ENCODE assay signal across 8 mouse cellular contexts in genomic region chr11:54067318-54067995, GRCm38 (mm10). TPM values are rescaled to one million over a fixed set of nuclear protein-coding genes. Genes with fewer than 3 reads are reported as not detected.
DNase-seq lines count a peak whose midpoint lies in the region; ATAC-seq and TF ChIP-seq lines count a peak whose summit lies in the region.

No protein-coding gene starts in this region.

- H3K9ac ChIP-seq in embryonic facial prominence, embryonic 12.5 days = peak overlapping the region; percentile 85
- H3K9ac ChIP-seq in hindbrain, embryonic 13.5 days = peak overlapping the region; percentile 78; the same call in 1 of the 2 replicates

- peak overlapping the region; percentile 83 for H3K4me2 ChIP-seq in embryonic facial prominence, embryonic 12.5 days (replicated peaks)
- H3K4me2 ChIP-seq in hindbrain, embryonic 13.5 days = peak overlapping the region; percentile 88

- no peaks in the 10 kb centered on the region for H3K27me3 ChIP-seq in embryonic facial prominence, embryonic 12.5 days
- peaks cover 35% of the 10 kb centered on the region for H3K27me3 ChIP-seq in hindbrain, embryonic 13.5 days

- H3K9me3 ChIP-seq in embryonic facial prominence, embryonic 12.5 days = no peaks in the 10 kb centered on the region
- no peaks in the 10 kb centered on the region for H3K9me3 ChIP-seq in hindbrain, embryonic 13.5 days

- DNase-seq in gastrocnemius, adult 2 months = peak; percentile 59
- no peak for DNase-seq in gastrocnemius, adult 8-10 months (ENCODE audit: low spot score in 2 of 2)
- DNase-seq in lung, postnatal 36 days = peak; percentile 52
- no peak for DNase-seq in cerebellum, postnatal 25 days
- DNase-seq in MN1 (ENCODE audit: low spot score) = no peak
- DNase-seq in thymus, postnatal 25 days = no peak

- H3K27ac ChIP-seq in gastrocnemius, adult 2 months = peak overlapping the region; percentile 90
- H3K27ac ChIP-seq in embryonic facial prominence, embryonic 12.5 days = peak overlapping the region; percentile 84
- H3K27ac ChIP-seq in hindbrain, embryonic 13.5 days = no peak overlapping the region

- 12% methylated on average over 12 of the region's 12 CpGs for WGBS in embryonic facial prominence, embryonic 12.5 days
- 28% methylated on average over 12 of the region's 12 CpGs for WGBS in hindbrain, embryonic 13.5 days

- ATAC-seq in embryonic facial prominence, embryonic 12.5 days (ENCODE audit: insufficient number of reproducible peaks, insufficient read depth, low FRiP score, low TSS enrichment) = no peak
- no peak for ATAC-seq in hindbrain, embryonic 13.5 days (ENCODE audit: low FRiP score)

- peak overlapping the region; percentile 85 for H3K4me3 ChIP-seq in gastrocnemius, adult 2 months
- H3K4me3 ChIP-seq in embryonic facial prominence, embryonic 12.5 days = peak overlapping the region; percentile 68
- peak overlapping the region; percentile 60 for H3K4me3 ChIP-seq in hindbrain, embryonic 13.5 days

- TF ChIP-seq CTCF in gastrocnemius, adult 2 months (IDR thresholded peaks at IDR 0.05) = no peak

- peaks cover 34% of the 10 kb centered on the region for H3K4me1 ChIP-seq in embryonic facial prominence, embryonic 12.5 days
- H3K4me1 ChIP-seq in hindbrain, embryonic 13.5 days (replicated peaks) = peaks cover 35% of the 10 kb centered on the region

- H3K36me3 ChIP-seq in embryonic facial prominence, embryonic 12.5 days = peaks cover 11% of the 10 kb centered on the region
- H3K36me3 ChIP-seq in hindbrain, embryonic 13.5 days = no peaks in the 10 kb centered on the region

- intact Hi-C loops in gastrocnemius, adult 2 months (cut with DNase I) = no loop called here

RNA-seq across cellular contexts. Expression of gene Pdlim4, which starts 1.4 kb away (rescaled TPM):
- total RNA-seq in gastrocnemius, adult 2 months (2021) = 1 to 10 TPM; 4.7 to 7.9 TPM
- 1 to 10 TPM; 3.2 to 5.4 (median 3.9) TPM for total RNA-seq in gastrocnemius, adult 8-10 months (2022)
- polyA plus RNA-seq in embryonic facial prominence, embryonic 12.5 days (2016; fragmentation: Nextera tagmentation; extraction: Ambion mirVana) = 144 and 146 TPM in 2 replicates
- polyA plus RNA-seq in hindbrain, embryonic 13.5 days (2015; fragmentation: Nextera tagmentation; extraction: Ambion mirVana) = 30.9 and 31.1 TPM in 2 replicates

RNA-seq across cellular contexts. Expression of gene P4ha2, which starts 32.4 kb away (rescaled TPM):
- total RNA-seq in gastrocnemius, adult 2 months (2021) = 10 to 100 TPM; 27.2 to 46.2 TPM
- 10 to 100 TPM; 28.2 to 33.7 (median 31.2) TPM for total RNA-seq in gastrocnemius, adult 8-10 months (2022)
- polyA plus RNA-seq in embryonic facial prominence, embryonic 12.5 days (2016; fragmentation: Nextera tagmentation; extraction: Ambion mirVana) = 56.8 and 59.7 TPM in 2 replicates
- polyA plus RNA-seq in hindbrain, embryonic 13.5 days (2015; fragmentation: Nextera tagmentation; extraction: Ambion mirVana) = 10.9 and 11.3 TPM in 2 replicates

RNA-seq across cellular contexts. Expression of gene Slc22a4, which starts 39.6 kb away (rescaled TPM):
- total RNA-seq in gastrocnemius, adult 2 months (2021) = 1 to 10 TPM; 1.9 to 2.6 TPM
- total RNA-seq in gastrocnemius, adult 8-10 months (2022) = 1 to 10 TPM; 2.0 to 2.2 (median 2.1) TPM
- polyA plus RNA-seq in embryonic facial prominence, embryonic 12.5 days (2016; fragmentation: Nextera tagmentation; extraction: Ambion mirVana) = 2.0 and 2.9 TPM in 2 replicates
- 1.8 and 2.1 TPM in 2 replicates for polyA plus RNA-seq in hindbrain, embryonic 13.5 days (2015; fragmentation: Nextera tagmentation; extraction: Ambion mirVana)

Comparison
In these comparisons a context has a peak if more than half of its experiments do, and no peak if none do; other contexts are left out.
1. DNase-seq: peak in gastrocnemius, adult 2 months (single experiment) and lung, postnatal 36 days (single experiment); none in gastrocnemius, adult 8-10 months (0 of 2), cerebellum, postnatal 25 days (0 of 2), MN1 (single experiment) and thymus, postnatal 25 days (single experiment).
2. Peak in every context shown above with its lines, with median percentiles within 50 percentile points of each other: H3K4me3 ChIP-seq.